Mouse (Mus musculus): ENCODE results near the gene Bdh1. TPM values are rescaled to one million over a fixed set of nuclear protein-coding genes. Genes with fewer than 3 reads are reported as not detected.

The Bdh1 gene
- polyA plus RNA-seq, 1 experiment from 2014 or later = 42.8 TPM

GRCm38 (mm10) chr16:31452467-31452866 lies 30.4 kb downstream of the Bdh1 start:
- H3K4me1 ChIP-seq (replicated peaks; ENCODE audit: control insufficient read depth, insufficient read depth, low read length) = no peaks in the 10 kb centered on the region
- H3K27ac ChIP-seq (ENCODE audit: low read depth, low read length) = no peak overlapping the region
- H3K4me2 ChIP-seq = no peak overlapping the region
- no peaks in the 10 kb centered on the region for H3K27me3 ChIP-seq (replicated peaks; ENCODE audit: control insufficient read depth, insufficient read depth, low read length)
- no peak overlapping the region for H3K9ac ChIP-seq (ENCODE audit: low read depth, low read length)
- 59% methylated on average over 6 of the region's 7 CpGs for WGBS
- H3K9me3 ChIP-seq (ENCODE audit: control insufficient read depth, low read length) = no peaks in the 10 kb centered on the region
- no peaks in the 10 kb centered on the region for H3K36me3 ChIP-seq (ENCODE audit: control insufficient read depth, insufficient read depth, low read length)
- no peak for DNase-seq (ENCODE audit: low spot score)
- ATAC-seq (replicated peaks; ENCODE audit: low FRiP score) = no peak; the same call in 1 of the 2 replicates
- H3K4me3 ChIP-seq (ENCODE audit: low read depth, low read length) = no peak overlapping the region

GRCm38 (mm10) chr16:31454013-31454412 lies 31.9 kb downstream of the Bdh1 start:
- Histone ChIP-seq H3K4me3 (ENCODE audit: low read depth, low read length) (no peak overlapping the region), H3K27ac (ENCODE audit: low read depth, low read length) (no peak overlapping the region), H3K36me3 (ENCODE audit: control insufficient read depth, insufficient read depth, low read length) (no peaks in the 10 kb centered on the region), H3K4me1 (replicated peaks; ENCODE audit: control insufficient read depth, insufficient read depth, low read length) (no peaks in the 10 kb centered on the region), H3K4me2 (no peak overlapping the region), H3K27me3 (replicated peaks; ENCODE audit: control insufficient read depth, insufficient read depth, low read length) (no peaks in the 10 kb centered on the region), H3K9ac (ENCODE audit: low read depth, low read length) (no peak overlapping the region), H3K9me3 (ENCODE audit: control insufficient read depth, low read length) (no peaks in the 10 kb centered on the region)
- WGBS = 86% methylated on average over 4 of the region's 4 CpGs
- DNase-seq (ENCODE audit: low spot score) (no peak), ATAC-seq (replicated peaks; ENCODE audit: low FRiP score) (no peak)

GRCm38 (mm10) chr16:31455276-31456045 lies 33.4 kb downstream of the Bdh1 start:
- no peak overlapping the region for H3K4me2 ChIP-seq
- H3K36me3 ChIP-seq (ENCODE audit: control insufficient read depth, insufficient read depth, low read length) = no peaks in the 10 kb centered on the region
- no peak overlapping the region for H3K27ac ChIP-seq (ENCODE audit: low read depth, low read length)
- H3K9ac ChIP-seq (ENCODE audit: low read depth, low read length) = no peak overlapping the region
- peaks cover 4% of the 10 kb centered on the region; the same call in 1 of the 2 replicates for H3K4me1 ChIP-seq (replicated peaks; ENCODE audit: control insufficient read depth, insufficient read depth, low read length)
- DNase-seq (ENCODE audit: low spot score) (no peak), ATAC-seq (replicated peaks; ENCODE audit: low FRiP score) (no peak)
- H3K9me3 ChIP-seq (ENCODE audit: control insufficient read depth, low read length) = no peaks in the 10 kb centered on the region
- no peaks in the 10 kb centered on the region for H3K27me3 ChIP-seq (replicated peaks; ENCODE audit: control insufficient read depth, insufficient read depth, low read length)
- WGBS = 70% methylated on average over 21 of the region's 21 CpGs
- H3K4me3 ChIP-seq (ENCODE audit: low read depth, low read length) = no peak overlapping the region

GRCm38 (mm10) chr16:31458229-31458918 lies 36.3 kb downstream of the Bdh1 start:
- peaks cover 7% of the 10 kb centered on the region; the same call in 1 of the 2 replicates for H3K4me1 ChIP-seq (replicated peaks; ENCODE audit: control insufficient read depth, insufficient read depth, low read length)
- H3K9me3 ChIP-seq (ENCODE audit: control insufficient read depth, low read length) = no peaks in the 10 kb centered on the region
- 6% methylated on average over 17 of the region's 17 CpGs for WGBS
- H3K27me3 ChIP-seq (replicated peaks; ENCODE audit: control insufficient read depth, insufficient read depth, low read length) = peaks cover 9% of the 10 kb centered on the region
- H3K4me3 ChIP-seq (ENCODE audit: low read depth, low read length) = peak overlapping the region; percentile 38
- peak overlapping the region; percentile 53 for H3K9ac ChIP-seq (ENCODE audit: low read depth, low read length)
- ATAC-seq (replicated peaks; ENCODE audit: low FRiP score) = peak; percentile 22; the same call in 1 of the 2 replicates
- H3K4me2 ChIP-seq = peak overlapping the region; percentile 66
- peak; percentile 84 for DNase-seq (ENCODE audit: low spot score)
- H3K36me3 ChIP-seq (ENCODE audit: control insufficient read depth, insufficient read depth, low read length) = no peaks in the 10 kb centered on the region
- no peak overlapping the region for H3K27ac ChIP-seq (ENCODE audit: low read depth, low read length)

GRCm38 (mm10) chr16:31459968-31460461 lies 37.9 kb downstream of the Bdh1 start:
- Histone ChIP-seq H3K36me3 (ENCODE audit: control insufficient read depth, insufficient read depth, low read length) (no peaks in the 10 kb centered on the region), H3K27me3 (replicated peaks; ENCODE audit: control insufficient read depth, insufficient read depth, low read length) (peaks cover 9% of the 10 kb centered on the region), H3K4me2 (peak overlapping the region; percentile 28; the same call in 1 of the 2 replicates), H3K9ac (ENCODE audit: low read depth, low read length) (no peak overlapping the region), H3K4me3 (ENCODE audit: low read depth, low read length) (no peak overlapping the region), H3K9me3 (ENCODE audit: control insufficient read depth, low read length) (no peaks in the 10 kb centered on the region), H3K27ac (ENCODE audit: low read depth, low read length) (no peak overlapping the region), H3K4me1 (replicated peaks; ENCODE audit: control insufficient read depth, insufficient read depth, low read length) (peaks cover 7% of the 10 kb centered on the region; the same call in 1 of the 2 replicates)
- DNase-seq (ENCODE audit: low spot score) = no peak
- ATAC-seq (replicated peaks; ENCODE audit: low FRiP score) = no peak
- WGBS = 29% methylated on average over 10 of the region's 10 CpGs

GRCm38 (mm10) chr16:31460506-31460905 lies 38.4 kb downstream of the Bdh1 start:
- Histone ChIP-seq H3K36me3 (ENCODE audit: control insufficient read depth, insufficient read depth, low read length) (no peaks in the 10 kb centered on the region), H3K27me3 (replicated peaks; ENCODE audit: control insufficient read depth, insufficient read depth, low read length) (peaks cover 9% of the 10 kb centered on the region), H3K9ac (ENCODE audit: low read depth, low read length) (no peak overlapping the region), H3K4me3 (ENCODE audit: low read depth, low read length) (no peak overlapping the region), H3K4me1 (replicated peaks; ENCODE audit: control insufficient read depth, insufficient read depth, low read length) (peaks cover 9% of the 10 kb centered on the region; the same call in 1 of the 2 replicates), H3K9me3 (ENCODE audit: control insufficient read depth, low read length) (no peaks in the 10 kb centered on the region), H3K4me2 (no peak overlapping the region), H3K27ac (ENCODE audit: low read depth, low read length) (no peak overlapping the region)
- ATAC-seq (replicated peaks; ENCODE audit: low FRiP score) (no peak), DNase-seq (ENCODE audit: low spot score) (no peak)
- 48% methylated on average over 13 of the region's 13 CpGs for WGBS

GRCm38 (mm10) chr16:31461046-31461445 lies 39.0 kb downstream of the Bdh1 start:
- no peak overlapping the region for H3K27ac ChIP-seq (ENCODE audit: low read depth, low read length)
- peaks cover 9% of the 10 kb centered on the region for H3K27me3 ChIP-seq (replicated peaks; ENCODE audit: control insufficient read depth, insufficient read depth, low read length)
- no peaks in the 10 kb centered on the region for H3K36me3 ChIP-seq (ENCODE audit: control insufficient read depth, insufficient read depth, low read length)
- no peak overlapping the region for H3K9ac ChIP-seq (ENCODE audit: low read depth, low read length)
- H3K4me3 ChIP-seq (ENCODE audit: low read depth, low read length) = no peak overlapping the region
- no peaks in the 10 kb centered on the region for H3K9me3 ChIP-seq (ENCODE audit: control insufficient read depth, low read length)
- H3K4me2 ChIP-seq = no peak overlapping the region
- H3K4me1 ChIP-seq (replicated peaks; ENCODE audit: control insufficient read depth, insufficient read depth, low read length) = peaks cover 9% of the 10 kb centered on the region; the same call in 1 of the 2 replicates
- DNase-seq (ENCODE audit: low spot score) = no peak
- WGBS = 56% methylated on average over 5 of the region's 5 CpGs
- ATAC-seq (replicated peaks; ENCODE audit: low FRiP score) = no peak

- H3K4me1 ChIP-seq (replicated peaks; ENCODE audit: control insufficient read depth, insufficient read depth, low read length) = peaks cover 9% of the 10 kb centered on the region; the same call in 1 of the 2 replicates
- H3K4me3 ChIP-seq (ENCODE audit: low read depth, low read length) = no peak overlapping the region
- no peak overlapping the region for H3K27ac ChIP-seq (ENCODE audit: low read depth, low read length)
- WGBS = 17% methylated on average over 12 of the region's 12 CpGs
- H3K27me3 ChIP-seq (replicated peaks; ENCODE audit: control insufficient read depth, insufficient read depth, low read length) = peaks cover 9% of the 10 kb centered on the region
- H3K9ac ChIP-seq (ENCODE audit: low read depth, low read length) = no peak overlapping the region
- no peak for DNase-seq (ENCODE audit: low spot score)
- ATAC-seq (replicated peaks; ENCODE audit: low FRiP score) = no peak
- H3K36me3 ChIP-seq (ENCODE audit: control insufficient read depth, insufficient read depth, low read length) = no peaks in the 10 kb centered on the region
- H3K9me3 ChIP-seq (ENCODE audit: control insufficient read depth, low read length) = no peaks in the 10 kb centered on the region
- no peak overlapping the region; the same call in 1 of the 2 replicates for H3K4me2 ChIP-seq
Measured at GRCm38 (mm10) chr16:31462113-31462687, 40.1 kb downstream of the Bdh1 start.

All from liver, embryonic 11.5 days (tissue).